ENCODE assay signal across 9 mouse cellular contexts in genomic region chr19:42429410-42429809, GRCm38 (mm10). TPM values are rescaled to one million over a fixed set of nuclear protein-coding genes. Genes with fewer than 3 reads are reported as not detected.
DNase-seq lines count a peak whose midpoint lies in the region; ATAC-seq and TF ChIP-seq lines count a peak whose summit lies in the region.
"Had no signal": no experiment of that assay in that cellular context is flagged by ENCODE, and none has a peak within 500 bp of the region (broad histone marks: within the 10 kb centered on the region; RNA-seq: fewer than 3 reads in every experiment).

No protein-coding gene starts in this region.

- H3K9ac ChIP-seq in forebrain, embryonic 11.5 days (ENCODE audit: low read length): no peak overlapping the region
- no peak overlapping the region for H3K9ac ChIP-seq in forebrain, embryonic 16.5 days (replicated peaks; ENCODE audit: low read depth, low read length)
- H3K9ac ChIP-seq in kidney, postnatal 0 days (ENCODE audit: low read depth, low read length): no peak overlapping the region
- H3K9ac ChIP-seq in midbrain, embryonic 16.5 days (ENCODE audit: low read depth, low read length): no peak overlapping the region
- H3K9ac ChIP-seq: stomach, embryonic 15.5 days had no signal

- H3K9me3 ChIP-seq in forebrain, embryonic 11.5 days (ENCODE audit: control insufficient read depth, low read length): no peaks in the 10 kb centered on the region
- no peaks in the 10 kb centered on the region for H3K9me3 ChIP-seq in forebrain, embryonic 16.5 days (ENCODE audit: control insufficient read depth, low read length)
- no peaks in the 10 kb centered on the region for H3K9me3 ChIP-seq in kidney, postnatal 0 days (replicated peaks; ENCODE audit: low read length)
- H3K9me3 ChIP-seq in midbrain, embryonic 16.5 days (replicated peaks; ENCODE audit: control insufficient read depth, low read length, poor library complexity, severe bottlenecking): no peaks in the 10 kb centered on the region
- H3K9me3 ChIP-seq: stomach, embryonic 15.5 days had no signal

- H3K4me2 ChIP-seq in forebrain, embryonic 11.5 days (ENCODE audit: low read depth, low read length, severe bottlenecking): no peak overlapping the region
- H3K4me2 ChIP-seq in forebrain, embryonic 16.5 days (ENCODE audit: low read length): no peak overlapping the region
- no peak overlapping the region for H3K4me2 ChIP-seq in kidney, postnatal 0 days (ENCODE audit: low read length)
- 0 out of 2 replicates have a peak overlapping the region, but pooled peaks have one; percentile 1 for H3K4me2 ChIP-seq in midbrain, embryonic 16.5 days (ENCODE audit: low read length)
- H3K4me2 ChIP-seq: stomach, embryonic 15.5 days had no signal

- H3K27ac ChIP-seq in forebrain, embryonic 11.5 days (ENCODE audit: low read depth, low read length): no peak overlapping the region
- H3K27ac ChIP-seq in forebrain, embryonic 16.5 days (ENCODE audit: low read length): no peak overlapping the region
- no peak overlapping the region for H3K27ac ChIP-seq in kidney, postnatal 0 days
- no peak overlapping the region for H3K27ac ChIP-seq in midbrain, embryonic 16.5 days (ENCODE audit: low read length)
- H3K27ac ChIP-seq: stomach, embryonic 15.5 days had no signal

- WGBS in forebrain, embryonic 11.5 days: 18% methylated on average over 3 of the region's 3 CpGs
- WGBS in forebrain, embryonic 16.5 days: 18% methylated on average over 3 of the region's 3 CpGs
- 11% methylated on average over 3 of the region's 3 CpGs for WGBS in kidney, postnatal 0 days
- 11% methylated on average over 3 of the region's 3 CpGs for WGBS in midbrain, embryonic 16.5 days

- TF ChIP-seq CTCF in kidney, postnatal 0 days (IDR thresholded peaks at IDR 0.05; ENCODE audit: low read depth): peak; percentile 73

- peaks cover 35% of the 10 kb centered on the region for H3K27me3 ChIP-seq in forebrain, embryonic 11.5 days (ENCODE audit: control insufficient read depth, insufficient read depth, low read length)
- peaks cover 3% of the 10 kb centered on the region; the same call in 1 of the 2 replicates for H3K27me3 ChIP-seq in forebrain, embryonic 16.5 days (replicated peaks; ENCODE audit: control insufficient read depth, insufficient read depth, low read length)
- H3K27me3 ChIP-seq in kidney, postnatal 0 days (ENCODE audit: insufficient read depth, low read length): peaks cover 29% of the 10 kb centered on the region
- H3K27me3 ChIP-seq in midbrain, embryonic 16.5 days (ENCODE audit: control insufficient read depth, insufficient read depth, low read depth, low read length): no peaks in the 10 kb centered on the region

- no peak overlapping the region for H3K4me3 ChIP-seq in forebrain, embryonic 11.5 days (ENCODE audit: low read depth, low read length)
- no peak overlapping the region for H3K4me3 ChIP-seq in forebrain, embryonic 16.5 days (replicated peaks; ENCODE audit: low read length)
- no peak overlapping the region for H3K4me3 ChIP-seq in kidney, postnatal 0 days (replicated peaks; ENCODE audit: low read depth, low read length)
- H3K4me3 ChIP-seq in midbrain, embryonic 16.5 days (ENCODE audit: low read depth, low read length): no peak overlapping the region
- H3K4me3 ChIP-seq: stomach, embryonic 15.5 days had no signal

- ATAC-seq in forebrain, embryonic 11.5 days (replicated peaks; ENCODE audit: low FRiP score): no peak
- ATAC-seq in forebrain, embryonic 16.5 days: no peak
- ATAC-seq in kidney, postnatal 0 days (replicated peaks; ENCODE audit: low FRiP score, low read depth): no peak
- ATAC-seq in midbrain, embryonic 16.5 days: no peak

- DNase-seq in forebrain, embryonic 11.5 days (ENCODE audit: low spot score): peak; percentile 76
- DNase-seq in ovary, postnatal 14 days (ENCODE audit: low spot score): peak; percentile 31
- no peak for DNase-seq in ovary, adult 18-20 months (ENCODE audit: low spot score)
- DNase-seq in cerebellum, postnatal 10 days: peak; percentile 87 to 91
- peak; percentile 59 for DNase-seq in kidney, postnatal 0 days (ENCODE audit: low spot score)
- peak; percentile 83 for DNase-seq in testis, postnatal 14 days (ENCODE audit: low spot score)

- H3K4me1 ChIP-seq in forebrain, embryonic 11.5 days (replicated peaks; ENCODE audit: control insufficient read depth, insufficient read depth, low read length): peaks cover 7% of the 10 kb centered on the region
- H3K4me1 ChIP-seq in forebrain, embryonic 16.5 days (replicated peaks; ENCODE audit: control insufficient read depth, insufficient read depth, low read length): peaks cover 14% of the 10 kb centered on the region
- peaks cover 5% of the 10 kb centered on the region for H3K4me1 ChIP-seq in kidney, postnatal 0 days (replicated peaks; ENCODE audit: insufficient read depth, low read length)
- peaks cover 14% of the 10 kb centered on the region for H3K4me1 ChIP-seq in midbrain, embryonic 16.5 days (ENCODE audit: control insufficient read depth, insufficient read depth, low read length)

- no peaks in the 10 kb centered on the region for H3K36me3 ChIP-seq in forebrain, embryonic 11.5 days (ENCODE audit: control insufficient read depth, insufficient read depth, low read length)
- H3K36me3 ChIP-seq in forebrain, embryonic 16.5 days (ENCODE audit: control insufficient read depth, insufficient read depth): no peaks in the 10 kb centered on the region
- H3K36me3 ChIP-seq in kidney, postnatal 0 days (ENCODE audit: insufficient read depth, low read length): no peaks in the 10 kb centered on the region
- H3K36me3 ChIP-seq in midbrain, embryonic 16.5 days (ENCODE audit: control insufficient read depth, insufficient read depth, low read length): no peaks in the 10 kb centered on the region
- H3K36me3 ChIP-seq: stomach, embryonic 15.5 days had no signal

RNA-seq across cellular contexts. Expression of gene Crtac1, which starts 2.2 kb away (rescaled TPM):
- polyA plus RNA-seq in forebrain, embryonic 11.5 days (2014; fragmentation: Nextera tagmentation; extraction: Ambion mirVana): 3.2 and 4.0 TPM in 2 replicates
- 17.1 and 24.3 TPM in 2 replicates for polyA plus RNA-seq in forebrain, embryonic 16.5 days (2015; fragmentation: Nextera tagmentation; extraction: Ambion mirVana)
- 2.6 and 3.5 TPM in 2 replicates for polyA plus RNA-seq in kidney, postnatal 0 days (2015; fragmentation: Nextera tagmentation; extraction: Ambion mirVana)
- 26.0 and 34.0 TPM in 2 replicates for polyA plus RNA-seq in midbrain, embryonic 16.5 days (2015; fragmentation: Nextera tagmentation; extraction: Ambion mirVana)
